In the genomic region with DNA sequence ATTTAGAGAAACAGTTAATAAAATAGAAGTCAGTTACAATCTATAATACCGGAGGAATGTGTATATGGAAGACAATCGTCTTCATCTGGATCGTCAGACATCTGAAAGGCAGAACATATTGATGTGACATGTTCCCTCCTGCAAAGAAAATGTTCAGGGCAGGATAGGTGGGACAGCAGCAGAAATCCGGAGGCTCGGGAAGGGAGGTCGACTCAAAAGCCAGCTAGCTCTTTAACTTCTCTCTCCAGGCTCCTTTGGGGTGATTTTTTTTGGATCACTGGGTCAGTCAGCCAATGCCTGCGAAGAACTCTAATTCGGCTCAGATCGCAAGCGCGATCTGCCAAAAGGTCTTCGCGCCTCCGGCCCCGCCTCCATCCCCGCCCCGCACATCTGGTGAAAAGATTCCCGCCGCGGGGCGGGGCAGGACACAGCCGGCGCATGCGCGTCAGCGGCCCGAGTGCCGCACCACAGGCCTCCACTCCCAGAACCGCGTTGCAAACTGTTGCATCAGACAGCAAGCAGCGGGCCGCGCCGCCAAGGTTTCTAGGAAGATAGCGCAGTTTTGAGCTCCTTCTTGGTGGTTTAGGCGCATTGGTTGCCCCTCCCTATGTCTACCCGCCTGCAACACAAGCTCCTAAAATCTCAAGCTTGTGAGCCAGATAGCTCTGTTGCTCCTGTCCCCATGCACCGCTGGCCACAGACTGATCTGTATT, we compare ENCODE assay signal across 8 mouse cellular contexts. TPM values are rescaled to one million over a fixed set of nuclear protein-coding genes. Genes with fewer than 3 reads are reported as not detected.
DNase-seq lines count a peak whose midpoint lies in the region; ATAC-seq and TF ChIP-seq lines count a peak whose summit lies in the region.

No protein-coding gene starts in this region.

- peak overlapping the region; percentile 67 for H3K9ac ChIP-seq in embryonic facial prominence, embryonic 13.5 days
- peak overlapping the region; percentile 57; the same call in 1 of the 2 replicates for H3K9ac ChIP-seq in kidney, embryonic 14.5 days (ENCODE audit: low read depth, low read length)
- peak overlapping the region; percentile 33; the same call in 1 of the 2 replicates for H3K9ac ChIP-seq in limb, embryonic 15.5 days
- H3K9ac ChIP-seq in midbrain, postnatal 0 days (replicated peaks; ENCODE audit: low read length, poor library complexity, severe bottlenecking), result peak overlapping the region; percentile 20; the same call in 1 of the 2 replicates

- peaks cover 52% of the 10 kb centered on the region for H3K4me1 ChIP-seq in embryonic facial prominence, embryonic 13.5 days
- H3K4me1 ChIP-seq in heart, embryonic 10.5 days, result peaks cover 30% of the 10 kb centered on the region
- H3K4me1 ChIP-seq in kidney, embryonic 14.5 days (ENCODE audit: control insufficient read depth, insufficient read depth, low read length), result 0 out of 2 replicates have a peak, but pooled peaks cover 6% of the 10 kb centered on the region
- H3K4me1 ChIP-seq in limb, embryonic 15.5 days, result peaks cover 50% of the 10 kb centered on the region
- H3K4me1 ChIP-seq in midbrain, postnatal 0 days (ENCODE audit: insufficient read depth, low read length), result no peaks in the 10 kb centered on the region

- TF ChIP-seq CTCF in midbrain, postnatal 0 days (IDR thresholded peaks at IDR 0.05), result no peak

- ATAC-seq in embryonic facial prominence, embryonic 13.5 days (ENCODE audit: insufficient number of reproducible peaks, insufficient read depth, low FRiP score, low TSS enrichment, low read depth), result peak; percentile 79
- ATAC-seq in kidney, embryonic 14.5 days (ENCODE audit: low FRiP score, low TSS enrichment), result peak; percentile 83
- peak; percentile 87 for ATAC-seq in limb, embryonic 15.5 days (ENCODE audit: insufficient number of reproducible peaks, low FRiP score, low TSS enrichment, low read depth)
- peak; percentile 44; the same call in 1 of the 2 replicates for ATAC-seq in midbrain, postnatal 0 days (ENCODE audit: low FRiP score)

- peak overlapping the region; percentile 40 for H3K4me3 ChIP-seq in embryonic facial prominence, embryonic 13.5 days
- peak overlapping the region; percentile 62 for H3K4me3 ChIP-seq in heart, embryonic 10.5 days
- peak overlapping the region; percentile 32 for H3K4me3 ChIP-seq in kidney, embryonic 14.5 days (ENCODE audit: low read length)
- peak overlapping the region; percentile 37 for H3K4me3 ChIP-seq in limb, embryonic 15.5 days
- H3K4me3 ChIP-seq in midbrain, postnatal 0 days (ENCODE audit: low read depth, low read length), result peak overlapping the region; percentile 31

- H3K9me3 ChIP-seq in embryonic facial prominence, embryonic 13.5 days, result no peaks in the 10 kb centered on the region
- H3K9me3 ChIP-seq in heart, embryonic 10.5 days, result no peaks in the 10 kb centered on the region
- no peaks in the 10 kb centered on the region for H3K9me3 ChIP-seq in kidney, embryonic 14.5 days (ENCODE audit: control insufficient read depth, low read length)
- no peaks in the 10 kb centered on the region for H3K9me3 ChIP-seq in limb, embryonic 15.5 days
- H3K9me3 ChIP-seq in midbrain, postnatal 0 days (ENCODE audit: low read length), result no peaks in the 10 kb centered on the region

- WGBS in embryonic facial prominence, embryonic 13.5 days, result 2% methylated on average over 38 of the region's 38 CpGs
- WGBS in heart, embryonic 10.5 days, result 5% methylated on average over 38 of the region's 38 CpGs
- 4% methylated on average over 38 of the region's 38 CpGs for WGBS in kidney, embryonic 14.5 days
- WGBS in limb, embryonic 15.5 days, result 2% methylated on average over 38 of the region's 38 CpGs
- WGBS in midbrain, postnatal 0 days, result 1% methylated on average over 38 of the region's 38 CpGs

- peak; percentile 98 for DNase-seq in 3T3-L1 (ENCODE audit: low read depth, low spot score)
- peak; percentile 93 for DNase-seq in adrenal gland, postnatal 25 days
- DNase-seq in heart, embryonic 10.5 days (ENCODE audit: low spot score), result peak; percentile 94
- DNase-seq in midbrain, postnatal 0 days (ENCODE audit: low spot score), result peak; percentile 94
- DNase-seq in spleen, postnatal 14 days (ENCODE audit: low spot score in 2 of 2), result peak; percentile 51 to 55

- H3K36me3 ChIP-seq in embryonic facial prominence, embryonic 13.5 days, result no peaks in the 10 kb centered on the region
- H3K36me3 ChIP-seq in heart, embryonic 10.5 days, result no peaks in the 10 kb centered on the region
- H3K36me3 ChIP-seq in kidney, embryonic 14.5 days (ENCODE audit: control insufficient read depth, insufficient read depth, low read length), result no peaks in the 10 kb centered on the region
- no peaks in the 10 kb centered on the region for H3K36me3 ChIP-seq in limb, embryonic 15.5 days
- no peaks in the 10 kb centered on the region for H3K36me3 ChIP-seq in midbrain, postnatal 0 days (ENCODE audit: insufficient read depth, low read length)

- H3K27ac ChIP-seq in embryonic facial prominence, embryonic 13.5 days, result peak overlapping the region; percentile 98
- H3K27ac ChIP-seq in heart, embryonic 10.5 days, result peak overlapping the region; percentile 87
- peak overlapping the region; percentile 80 for H3K27ac ChIP-seq in kidney, embryonic 14.5 days (ENCODE audit: low read depth, low read length)
- H3K27ac ChIP-seq in limb, embryonic 15.5 days, result peak overlapping the region; percentile 98
- H3K27ac ChIP-seq in midbrain, postnatal 0 days (ENCODE audit: low read depth, low read length), result peak overlapping the region; percentile 53

- H3K27me3 ChIP-seq in embryonic facial prominence, embryonic 13.5 days, result peaks cover 20% of the 10 kb centered on the region
- peaks cover 60% of the 10 kb centered on the region for H3K27me3 ChIP-seq in heart, embryonic 10.5 days (ENCODE audit: insufficient read depth, poor library complexity, severe bottlenecking)
- peaks cover 22% of the 10 kb centered on the region for H3K27me3 ChIP-seq in kidney, embryonic 14.5 days (ENCODE audit: control insufficient read depth, insufficient read depth, low read length)
- peaks cover 15% of the 10 kb centered on the region for H3K27me3 ChIP-seq in limb, embryonic 15.5 days
- no peaks in the 10 kb centered on the region for H3K27me3 ChIP-seq in midbrain, postnatal 0 days (ENCODE audit: insufficient read depth, low read length)

- peak overlapping the region; percentile 67 for H3K4me2 ChIP-seq in embryonic facial prominence, embryonic 13.5 days
- H3K4me2 ChIP-seq in kidney, embryonic 14.5 days (replicated peaks; ENCODE audit: low read depth, low read length), result peak overlapping the region; percentile 69
- H3K4me2 ChIP-seq in limb, embryonic 15.5 days, result peak overlapping the region; percentile 70
- peak overlapping the region; percentile 60 for H3K4me2 ChIP-seq in midbrain, postnatal 0 days (ENCODE audit: low read depth, low read length, poor library complexity, severe bottlenecking)

RNA-seq across cellular contexts. Expression of gene Creb3l1, which starts 31.0 kb away (rescaled TPM):
- total RNA-seq in adrenal gland, postnatal 25 days (2021), result 4.3 and 8.4 TPM in 2 replicates
- 11.6 and 13.4 TPM in 2 replicates for polyA plus RNA-seq in embryonic facial prominence, embryonic 13.5 days (2015; fragmentation: Nextera tagmentation; extraction: Ambion mirVana)
- 7.2 and 8.6 TPM in 2 replicates for polyA plus RNA-seq in heart, embryonic 10.5 days (2016; fragmentation: Nextera tagmentation; extraction: Ambion mirVana)
- 11.1 and 15.0 TPM in 2 replicates for polyA plus RNA-seq in kidney, embryonic 14.5 days (2014; fragmentation: Nextera tagmentation; extraction: Ambion mirVana)
- polyA plus RNA-seq in limb, embryonic 15.5 days (2015; fragmentation: Nextera tagmentation; extraction: Ambion mirVana), result 30.4 and 31.9 TPM in 2 replicates
- 3.2 TPM in 2 replicates for total RNA-seq in midbrain, postnatal 0 days (2014; rRNA removed)
- 2.7 and 3.8 TPM in 2 replicates for polyA plus RNA-seq in midbrain, postnatal 0 days (2015; fragmentation: Nextera tagmentation; extraction: Ambion mirVana)

RNA-seq across cellular contexts. Expression of gene Phf21a, which starts 37.7 kb away (rescaled TPM):
- total RNA-seq in adrenal gland, postnatal 25 days (2021), result 91.3 and 95.3 TPM in 2 replicates
- polyA plus RNA-seq in embryonic facial prominence, embryonic 13.5 days (2015; fragmentation: Nextera tagmentation; extraction: Ambion mirVana), result 46.5 and 49.6 TPM in 2 replicates
- 20.6 and 30.3 TPM in 2 replicates for polyA plus RNA-seq in heart, embryonic 10.5 days (2016; fragmentation: Nextera tagmentation; extraction: Ambion mirVana)
- 25.3 and 36.3 TPM in 2 replicates for polyA plus RNA-seq in kidney, embryonic 14.5 days (2014; fragmentation: Nextera tagmentation; extraction: Ambion mirVana)
- polyA plus RNA-seq in limb, embryonic 15.5 days (2015; fragmentation: Nextera tagmentation; extraction: Ambion mirVana), result 33.0 and 34.9 TPM in 2 replicates
- 41.3 and 117 TPM in 2 replicates for total RNA-seq in midbrain, postnatal 0 days (2014; rRNA removed)
- polyA plus RNA-seq in midbrain, postnatal 0 days (2015; fragmentation: Nextera tagmentation; extraction: Ambion mirVana), result 24.1 and 31.7 TPM in 2 replicates

Comparison
In these comparisons a context has a peak if more than half of its experiments do, and no peak if none do; other contexts are left out.
1. Peak in every context shown above with its lines: DNase-seq, ATAC-seq, H3K4me3 ChIP-seq and H3K27ac ChIP-seq.